Mouse (Mus musculus) heart, adult 2 months (tissue): ENCODE results near the gene Aunip.

Experiments
- CTCF ChIP-seq: fragments of 200-600 bp; IDR thresholded peaks from 2 replicates; pipeline ENCODE4 v1.8.1; 2022; ENCODE audit warnings: antibody characterized with exemption, mild to moderate bottlenecking, moderate library complexity
- POLR2A ChIP-seq: fragments of 200-500 bp; IDR thresholded peaks from 2 replicates; pipeline ENCODE4 v1.6.1; 2011; ENCODE audit warnings: mild to moderate bottlenecking, low read depth, low read length, control low read depth; ENCODE audit not compliant: insufficient read depth

GRCm38 (mm10) chr4:134466381-134467262 is 44.2 kb upstream of the Aunip start:
- TF ChIP-seq CTCF (no peak), POLR2A (no peak)
